Mouse (Mus musculus): ENCODE data around the gene Nme8. TPM values are rescaled to one million over a fixed set of nuclear protein-coding genes. Genes with fewer than 3 reads are reported as not detected.
A peak's percentile ranks its signal among the peaks of the same experiment; 100 is the strongest.

Nme8 gene
- not detected for total RNA-seq (2021)

- intact Hi-C loops (cut with DNase I), result loop anchor here (2.0 to 5.0 kb wide), 2 partner anchors 575 to 597 kb away; no protein-coding TSS in a partner anchor
- no peak for DNase-seq (ENCODE audit: low spot score)
These were observed at the start of gene Nme8 for GRCm38 (mm10) chr13:19697790-19698189. Nme8 (minus strand) TSS chr13:19697794.

- no peak for DNase-seq (ENCODE audit: low spot score)
- intact Hi-C loops (cut with DNase I), result no loop called here
These were observed 48.1 kb upstream of the Nme8 start for GRCm38 (mm10) chr13:19745741-19746140.

GRCm38 (mm10) chr13:19744536-19744935, 46.9 kb upstream of the Nme8 start:
- intact Hi-C loops (cut with DNase I), result no loop called here
- DNase-seq (ENCODE audit: low spot score), result peak; percentile 9

- intact Hi-C loops (cut with DNase I), result no loop called here
- no peak for DNase-seq (ENCODE audit: low spot score)
These were observed 37.0 kb upstream of the Nme8 start for GRCm38 (mm10) chr13:19734597-19734996.

- intact Hi-C loops (cut with DNase I), result no loop called here
- no peak for DNase-seq (ENCODE audit: low spot score)
These were observed 33.2 kb upstream of the Nme8 start for GRCm38 (mm10) chr13:19730826-19731225.

- peak; percentile 3 for DNase-seq (ENCODE audit: low spot score)
- intact Hi-C loops (cut with DNase I), result no loop called here
These were observed 21.4 kb upstream of the Nme8 start for GRCm38 (mm10) chr13:19718954-19719353.

GRCm38 (mm10) chr13:19717201-19717600, 19.6 kb upstream of the Nme8 start:
- no peak for DNase-seq (ENCODE audit: low spot score)
- intact Hi-C loops (cut with DNase I), result no loop called here

- intact Hi-C loops (cut with DNase I), result loop anchor here (5.0 kb wide), 1 partner anchor 63 kb away; no protein-coding TSS in a partner anchor
- DNase-seq (ENCODE audit: low spot score), result no peak
These were observed 6.2 kb upstream of the Nme8 start for GRCm38 (mm10) chr13:19703806-19704205.

GRCm38 (mm10) chr13:19701443-19702078, 4.0 kb upstream of the Nme8 start:
- intact Hi-C loops (cut with DNase I), result loop anchor here (5.0 kb wide), 1 partner anchor 66 kb away; no protein-coding TSS in a partner anchor
- DNase-seq (ENCODE audit: low spot score), result no peak

GRCm38 (mm10) chr13:19700733-19701442, 3.3 kb upstream of the Nme8 start:
- intact Hi-C loops (cut with DNase I), result loop anchor here (5.0 kb wide), 1 partner anchor 66 kb away; no protein-coding TSS in a partner anchor
- no peak for DNase-seq (ENCODE audit: low spot score)

- intact Hi-C loops (cut with DNase I), result loop anchor here (2.0 to 5.0 kb wide), 2 partner anchors 574 to 596 kb away; no protein-coding TSS in a partner anchor
- DNase-seq (ENCODE audit: low spot score), result no peak
These were observed 1.1 kb upstream of the Nme8 start for GRCm38 (mm10) chr13:19698524-19699173.

GRCm38 (mm10) chr13:19690417-19690816, 7.2 kb downstream of the Nme8 start:
- intact Hi-C loops (cut with DNase I), result no loop called here

GRCm38 (mm10) chr13:19689971-19690370, 7.6 kb downstream of the Nme8 start:
- intact Hi-C loops (cut with DNase I), result no loop called here
- DNase-seq (ENCODE audit: low spot score), result no peak

More at GRCm38 (mm10) chr13:19690417-19690816, 7.2 kb downstream of the Nme8 start:
- no peak for DNase-seq (ENCODE audit: low spot score)

GRCm38 (mm10) chr13:19684007-19684406, 13.6 kb downstream of the Nme8 start:
- intact Hi-C loops (cut with DNase I), result loop anchor here (2.0 to 5.0 kb wide), 2 partner anchors 319 to 527 kb away; no protein-coding TSS in a partner anchor
- no peak for DNase-seq (ENCODE audit: low spot score)

- DNase-seq (ENCODE audit: low spot score), result peak; percentile 3
- intact Hi-C loops (cut with DNase I), result loop anchor here (5.0 kb wide), 1 partner anchor 526 kb away; no protein-coding TSS in a partner anchor
These were observed 14.5 kb downstream of the Nme8 start for GRCm38 (mm10) chr13:19682879-19683640.

- no peak for DNase-seq (ENCODE audit: low spot score)
- intact Hi-C loops (cut with DNase I), result no loop called here
These were observed 23.0 kb downstream of the Nme8 start for GRCm38 (mm10) chr13:19674601-19675000.

- DNase-seq (ENCODE audit: low spot score), result no peak
- intact Hi-C loops (cut with DNase I), result no loop called here
These were observed 23.6 kb downstream of the Nme8 start for GRCm38 (mm10) chr13:19674025-19674424.

GRCm38 (mm10) chr13:19668355-19669140, 29.0 kb downstream of the Nme8 start:
- intact Hi-C loops (cut with DNase I), result no loop called here
- no peak for DNase-seq (ENCODE audit: low spot score)

- no peak for DNase-seq (ENCODE audit: low spot score)
- intact Hi-C loops (cut with DNase I), result no loop called here
These were observed 45.2 kb downstream of the Nme8 start for GRCm38 (mm10) chr13:19652405-19652804.
